Mouse (Mus musculus) cerebellum, adult 11 months (tissue): ENCODE measurements at regions not wholly inside any gene's neighbourhood (a gene's known extent, or its start where the extent isn't known, plus 50 kb on each side); places are given as distances from the start of the nearest gene placed in this dataset.
"Not testable (repeated sequence)": the region's sequence is repeated elsewhere in the genome, so short reads cannot be mapped to it uniquely, and the experiment has no call there.

Experiments used
- DNase-seq: peaks from one replicate; pipeline ENCODE4 v3.0.0; 2022

DNA sequence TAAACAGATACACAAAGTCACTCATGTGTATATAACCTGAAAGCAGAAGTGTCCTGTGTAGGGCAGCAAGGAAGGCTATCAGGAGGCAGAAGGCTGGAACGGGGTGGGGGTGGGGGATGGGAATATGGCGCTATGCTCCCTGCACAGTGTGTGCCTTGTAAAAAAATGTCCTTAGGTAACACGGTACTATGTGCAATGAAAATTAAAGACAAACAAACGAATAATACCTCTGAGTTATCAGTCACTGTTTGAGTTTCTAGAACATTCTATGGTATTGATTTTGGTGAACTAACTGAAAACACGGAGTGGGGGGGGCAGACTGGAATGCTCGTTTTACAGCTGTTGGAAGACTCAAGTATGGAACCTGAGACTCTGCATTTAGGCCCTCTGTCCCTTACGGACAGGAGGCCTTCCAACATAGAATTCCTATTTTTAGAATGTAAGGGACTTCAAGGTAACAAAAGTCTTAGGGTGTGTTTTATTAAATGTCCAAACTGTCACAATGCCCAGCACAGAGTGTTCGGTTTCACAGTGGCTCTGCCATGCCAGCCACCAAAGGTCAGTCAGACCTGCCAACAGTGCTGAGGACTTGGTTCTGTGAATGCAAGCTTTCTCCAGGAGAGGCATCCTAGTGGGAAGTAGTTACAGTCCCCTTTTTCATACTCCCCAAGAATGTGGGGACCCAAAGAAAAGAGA lies 240.6 kb downstream of the Ano6 start:
- DNase-seq, result no peak

DNA sequence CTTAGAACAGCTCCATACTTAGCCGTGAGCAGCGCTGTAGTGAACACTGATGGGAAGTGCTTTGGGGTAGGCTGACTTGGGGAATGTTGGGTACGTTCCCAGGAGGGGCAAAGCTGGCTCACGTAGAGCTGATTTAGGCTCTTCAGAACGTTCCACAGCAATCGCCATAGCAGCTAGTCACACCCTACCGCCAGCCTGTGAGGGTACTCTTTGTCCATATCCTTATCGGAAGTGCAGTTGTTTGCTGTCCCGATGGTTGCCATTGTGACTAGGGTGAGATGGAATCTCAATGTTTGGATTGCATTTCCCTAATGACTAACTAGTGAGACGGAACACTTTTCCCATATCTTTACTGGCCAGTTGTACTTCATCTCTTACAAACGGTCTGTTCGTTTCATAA lies 244.6 kb downstream of the Ano6 start:
- DNase-seq, result no peak

DNA sequence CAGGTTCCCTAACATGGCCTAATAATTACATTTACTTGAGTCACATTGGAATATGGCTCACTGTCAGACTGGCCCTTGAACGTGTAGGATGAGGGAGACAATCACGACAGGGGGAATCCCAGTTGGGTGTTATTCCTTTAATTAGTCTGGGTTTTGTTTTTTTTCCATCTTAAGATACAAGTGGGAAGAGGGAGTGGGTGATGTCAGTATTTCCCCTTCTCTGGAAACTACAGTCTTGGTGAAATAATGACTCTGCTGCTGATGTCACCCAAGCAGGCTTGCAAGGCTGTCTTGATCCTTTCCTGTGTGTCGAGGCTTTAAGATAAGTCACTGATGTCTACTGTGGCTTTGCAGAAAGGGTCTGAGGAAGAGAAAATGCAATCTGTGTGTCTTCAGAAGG lies 241.8 kb upstream of the Arid2 start:
- DNase-seq, result no peak

DNA sequence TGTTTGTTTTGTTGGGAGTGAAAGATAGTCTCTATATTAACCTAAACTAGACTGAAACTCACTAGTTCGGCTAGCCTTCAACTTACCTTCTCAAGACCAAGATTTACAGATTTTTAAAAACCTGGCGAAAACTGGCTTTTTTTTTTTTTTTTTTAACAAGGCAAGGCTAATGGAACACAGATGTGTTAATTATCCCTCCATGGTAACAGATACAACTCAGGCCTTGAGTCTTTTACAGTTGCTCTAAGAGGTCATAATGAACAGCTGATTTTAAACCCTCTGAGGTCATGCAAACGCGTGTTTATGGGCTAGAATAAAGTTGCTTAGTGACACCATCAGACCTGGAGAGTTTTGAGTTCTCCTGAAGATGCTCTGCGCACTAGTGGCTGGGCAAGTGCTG lies 240.7 kb upstream of the Arid2 start:
- no peak for DNase-seq

DNA sequence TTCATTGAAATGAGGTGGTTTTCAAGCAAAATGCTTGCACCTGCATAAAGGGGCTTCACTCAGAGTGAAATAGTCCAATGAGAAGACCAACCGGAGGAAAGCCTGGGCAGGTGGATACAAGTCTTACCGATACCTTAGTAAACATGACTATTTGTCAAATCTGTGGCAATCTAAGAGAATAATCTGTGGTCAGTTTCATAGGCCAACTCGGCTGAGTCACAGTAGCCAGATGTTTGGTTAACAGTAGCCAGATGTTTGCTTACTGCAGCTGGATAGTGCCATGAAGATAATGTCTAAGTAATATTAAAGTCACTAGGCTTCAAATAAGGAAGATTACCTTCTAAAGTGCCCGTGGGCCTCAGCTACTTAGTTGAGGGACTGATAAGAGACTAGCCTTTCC lies 236.9 kb upstream of the Arid2 start:
- no peak for DNase-seq

DNA sequence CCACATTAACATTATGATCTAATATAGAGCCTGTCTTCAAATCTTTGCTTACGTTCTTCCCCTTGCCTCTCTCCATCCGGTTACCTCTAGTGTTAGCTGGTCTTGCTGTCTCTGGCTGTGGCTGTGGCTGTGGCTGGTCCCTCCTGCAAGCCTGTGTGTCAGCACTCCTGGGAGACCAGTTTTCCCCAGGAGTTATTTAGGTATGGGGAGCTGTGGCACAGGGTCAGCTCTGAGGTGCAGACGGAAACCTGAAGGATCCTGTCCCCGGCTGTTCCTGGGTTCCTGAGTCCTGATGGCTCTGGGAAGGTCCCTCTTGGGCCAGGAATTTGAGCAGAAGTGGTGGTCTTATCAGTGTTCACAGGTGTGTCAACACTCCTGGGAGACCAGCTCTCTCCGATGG lies 234.7 kb upstream of the Arid2 start:
- no peak for DNase-seq

DNA sequence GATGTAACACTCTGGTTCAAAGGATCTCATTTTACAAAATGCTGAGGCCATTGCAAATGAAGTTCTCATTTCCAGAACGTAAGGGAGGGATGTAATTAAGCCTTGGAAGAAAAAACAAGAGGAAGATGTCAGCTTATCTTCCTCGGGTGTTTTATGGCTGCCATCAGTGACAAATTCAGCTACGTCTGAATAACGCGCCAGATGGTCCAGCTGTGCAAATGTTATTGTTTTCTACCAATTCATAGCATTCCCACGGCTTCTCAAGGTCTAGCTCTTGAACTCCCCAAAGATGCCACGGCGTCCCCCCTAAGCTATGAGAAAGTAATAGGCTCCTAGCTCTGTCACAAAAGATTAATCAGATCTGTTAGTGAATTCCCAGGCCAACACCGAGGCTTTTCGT lies 232.0 kb upstream of the Arid2 start:
- no peak for DNase-seq

DNA sequence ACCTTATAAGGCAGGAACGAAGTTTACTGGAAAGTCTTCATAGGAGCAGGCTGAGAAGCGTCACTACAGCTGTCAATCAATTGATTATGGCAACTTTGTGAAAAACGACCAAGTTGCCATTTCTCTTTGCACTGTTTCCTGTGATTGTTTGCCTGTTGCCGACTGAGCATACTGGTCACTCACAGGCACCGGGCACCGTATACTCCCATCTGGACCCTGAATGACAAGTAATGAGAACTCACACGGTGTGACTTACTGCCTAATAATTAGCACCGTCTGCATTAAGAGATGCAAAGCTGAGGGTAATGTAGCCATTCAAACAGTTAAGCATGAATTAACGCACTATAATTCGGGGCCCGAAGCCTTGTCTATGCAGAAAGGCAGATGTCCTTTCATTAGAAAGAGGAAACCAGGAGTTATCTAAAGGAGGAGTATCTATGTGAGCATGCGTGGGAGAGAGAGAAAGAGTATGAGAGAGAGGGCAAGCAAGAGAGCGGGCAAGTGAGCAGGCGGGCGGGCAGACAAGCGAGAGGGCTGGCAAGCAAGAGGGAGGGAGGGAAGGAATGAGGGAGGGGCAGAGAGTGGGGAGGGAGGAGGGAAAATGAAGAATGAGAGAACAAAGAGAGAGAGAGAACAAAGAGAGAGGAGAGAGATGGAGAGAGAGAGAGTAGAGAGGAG lies 231.4 kb upstream of the Arid2 start:
- DNase-seq, result no peak

DNA sequence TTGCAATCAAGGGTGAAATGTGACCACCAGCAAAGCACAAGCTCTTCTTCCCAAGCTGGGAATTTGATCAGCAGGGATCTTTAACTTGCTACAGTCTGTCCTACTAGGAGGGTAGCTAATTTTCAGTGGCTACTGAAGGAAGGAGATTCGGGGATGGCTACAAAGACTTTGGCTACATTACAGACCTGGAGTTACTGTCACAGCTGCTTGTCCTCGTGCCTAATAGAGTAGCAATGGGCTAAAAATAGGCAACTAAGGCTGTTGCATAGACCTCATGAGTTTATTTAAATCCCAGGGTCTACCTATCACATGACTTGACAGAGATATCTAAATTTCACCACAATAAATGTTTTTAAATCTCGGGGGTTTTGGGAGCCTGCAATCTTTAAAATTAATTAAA lies 227.7 kb upstream of the Arid2 start:
- DNase-seq, result no peak

DNA sequence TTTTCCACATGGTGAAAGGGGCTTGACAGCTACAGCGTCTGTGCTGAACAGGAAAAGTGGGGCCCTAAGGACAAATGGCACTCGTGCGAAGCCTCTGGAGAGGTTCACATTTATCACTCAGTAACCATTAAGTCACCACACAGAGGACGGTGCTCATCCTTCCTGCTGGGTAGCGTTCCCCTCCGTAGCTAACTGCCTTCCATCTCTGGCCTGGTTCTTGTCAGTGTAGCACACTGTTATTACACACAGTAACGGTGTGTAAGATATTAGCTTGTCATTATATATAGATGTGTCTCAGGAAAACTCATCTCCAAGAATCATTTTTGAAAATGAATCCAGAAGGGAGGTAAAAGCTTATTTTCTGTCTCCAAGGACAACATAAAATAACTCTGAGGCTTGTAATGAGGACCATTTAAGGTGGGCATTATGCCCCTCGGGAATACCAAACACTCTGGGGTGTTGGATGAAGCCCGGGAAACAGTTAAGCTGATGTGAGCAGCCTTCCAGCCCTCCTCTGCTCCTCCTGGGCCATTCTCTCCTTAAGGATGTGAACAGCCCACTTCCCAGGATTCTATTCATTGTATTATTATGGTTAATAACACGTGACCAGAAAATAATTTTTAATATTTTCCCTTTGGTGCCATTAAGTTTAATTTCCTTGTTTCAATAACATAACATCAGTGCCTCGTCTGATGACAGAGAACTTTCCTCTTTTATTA lies 222.7 kb upstream of the Arid2 start:
- no peak for DNase-seq

DNA sequence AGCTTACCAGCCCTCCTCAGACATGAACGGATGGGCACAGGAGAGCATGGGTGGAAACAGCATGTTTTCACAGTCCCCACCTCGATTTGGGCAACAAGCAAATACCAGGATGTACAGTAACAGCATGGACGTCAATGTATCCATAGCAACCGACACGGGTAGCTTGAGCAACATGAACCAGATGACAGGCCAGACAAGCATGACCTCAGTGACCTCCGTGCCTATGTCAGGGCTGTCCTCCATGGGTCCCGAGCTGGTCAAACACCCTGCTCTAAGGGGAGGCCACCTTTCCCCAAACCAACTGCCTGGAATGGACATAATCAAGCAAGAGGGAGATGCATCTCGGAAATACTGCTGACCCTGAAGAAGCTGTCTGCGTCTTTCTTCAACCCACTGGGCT lies 211.7 kb upstream of the Arid2 start:
- no peak for DNase-seq

DNA sequence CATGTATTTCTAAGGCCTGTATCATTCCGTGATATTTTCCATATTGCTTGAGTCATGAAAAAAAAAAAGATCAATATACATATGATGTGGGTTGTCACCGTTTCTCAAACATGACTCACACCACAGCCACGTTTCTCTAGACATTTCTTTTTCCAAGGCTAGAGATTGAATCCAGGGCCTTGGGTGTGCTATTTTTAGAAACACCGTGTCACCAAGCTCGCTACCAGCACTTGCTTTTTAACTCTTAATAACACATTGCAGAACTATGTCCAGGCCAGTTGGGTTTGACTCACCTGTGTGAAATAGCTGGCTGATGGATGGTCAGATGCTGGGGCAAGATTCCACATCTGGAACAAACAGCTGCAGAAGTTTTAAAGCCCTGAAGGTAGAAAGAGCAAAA lies 209.6 kb upstream of the Arid2 start:
- no peak for DNase-seq

DNA sequence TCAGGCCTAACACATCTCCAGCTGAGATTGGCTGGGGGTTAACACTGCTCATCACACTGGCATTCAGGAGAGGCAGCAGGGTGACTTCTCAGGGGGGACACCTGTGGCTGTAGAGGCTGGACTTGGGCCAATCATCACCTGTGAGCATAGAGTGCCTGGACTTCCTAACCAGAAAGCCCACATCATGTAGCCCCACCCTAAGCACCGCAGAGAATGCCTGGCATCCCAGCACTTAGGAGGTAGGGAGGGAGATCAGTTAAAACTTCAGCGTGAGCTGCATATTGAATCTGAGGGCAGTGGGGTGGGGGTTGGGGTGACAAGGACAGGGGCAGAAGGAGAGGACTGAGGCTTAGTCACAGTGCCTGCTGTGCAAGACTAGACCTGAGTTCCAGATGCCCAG lies 208.7 kb upstream of the Arid2 start:
- DNase-seq, result no peak

DNA sequence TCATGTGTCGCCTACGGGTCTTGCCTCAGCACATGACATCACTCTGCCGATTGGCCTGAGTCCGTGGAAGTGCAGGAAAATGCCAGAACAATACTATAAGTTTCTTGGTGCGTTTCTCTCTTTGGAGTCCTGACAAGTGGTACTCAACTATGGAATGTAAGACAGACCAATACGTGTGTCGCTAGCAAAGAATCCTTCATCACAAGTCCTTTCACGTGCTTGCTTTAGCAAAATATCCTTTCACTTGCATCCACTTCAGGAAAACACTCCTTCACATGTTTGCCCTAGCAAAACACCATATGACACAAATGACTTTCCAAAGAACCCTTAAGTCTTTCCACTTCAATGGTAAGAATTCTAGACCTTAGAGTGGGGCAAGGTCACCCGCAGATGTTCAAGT lies 197.6 kb upstream of the Arid2 start:
- no peak for DNase-seq

DNA sequence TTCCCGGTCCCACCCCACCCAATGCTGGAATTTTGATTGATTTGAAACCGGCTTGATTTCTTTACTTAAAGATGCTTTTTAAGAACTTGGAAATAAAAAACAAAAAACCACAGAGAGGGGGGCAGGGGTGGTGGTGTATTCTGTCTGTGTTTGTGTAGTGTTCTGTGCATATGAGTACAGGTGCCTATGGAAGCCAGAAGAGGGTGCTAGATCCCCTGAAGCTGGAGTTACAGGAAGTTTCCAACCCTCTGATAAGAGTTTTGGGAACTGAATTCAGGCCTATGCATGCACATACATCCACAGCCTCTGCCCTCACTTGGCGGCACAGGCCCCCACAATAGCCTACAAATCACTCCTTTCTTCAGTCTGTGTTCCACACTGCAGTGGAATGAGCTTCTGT lies 190.9 kb upstream of the Arid2 start:
- no peak for DNase-seq

DNA sequence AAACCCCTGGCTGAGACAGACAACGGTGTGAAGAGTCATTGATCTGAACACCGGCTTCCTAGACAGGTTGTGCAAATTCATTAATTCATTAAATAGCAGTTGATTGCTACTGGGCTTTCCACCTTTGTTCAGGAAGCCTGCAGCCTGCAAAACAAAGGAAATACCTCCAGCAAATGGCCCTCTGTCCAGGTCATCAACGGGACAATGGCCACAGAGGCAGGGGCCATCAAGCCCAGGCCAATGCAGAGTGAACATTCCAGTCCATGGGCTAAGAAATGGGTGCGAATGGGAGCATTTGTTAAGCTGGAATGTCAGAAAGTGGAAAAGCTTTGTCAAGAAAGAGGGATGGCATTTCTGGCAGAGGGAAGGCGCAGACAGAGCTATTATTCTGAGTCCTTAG lies 188.5 kb upstream of the Arid2 start:
- DNase-seq, result no peak

DNA sequence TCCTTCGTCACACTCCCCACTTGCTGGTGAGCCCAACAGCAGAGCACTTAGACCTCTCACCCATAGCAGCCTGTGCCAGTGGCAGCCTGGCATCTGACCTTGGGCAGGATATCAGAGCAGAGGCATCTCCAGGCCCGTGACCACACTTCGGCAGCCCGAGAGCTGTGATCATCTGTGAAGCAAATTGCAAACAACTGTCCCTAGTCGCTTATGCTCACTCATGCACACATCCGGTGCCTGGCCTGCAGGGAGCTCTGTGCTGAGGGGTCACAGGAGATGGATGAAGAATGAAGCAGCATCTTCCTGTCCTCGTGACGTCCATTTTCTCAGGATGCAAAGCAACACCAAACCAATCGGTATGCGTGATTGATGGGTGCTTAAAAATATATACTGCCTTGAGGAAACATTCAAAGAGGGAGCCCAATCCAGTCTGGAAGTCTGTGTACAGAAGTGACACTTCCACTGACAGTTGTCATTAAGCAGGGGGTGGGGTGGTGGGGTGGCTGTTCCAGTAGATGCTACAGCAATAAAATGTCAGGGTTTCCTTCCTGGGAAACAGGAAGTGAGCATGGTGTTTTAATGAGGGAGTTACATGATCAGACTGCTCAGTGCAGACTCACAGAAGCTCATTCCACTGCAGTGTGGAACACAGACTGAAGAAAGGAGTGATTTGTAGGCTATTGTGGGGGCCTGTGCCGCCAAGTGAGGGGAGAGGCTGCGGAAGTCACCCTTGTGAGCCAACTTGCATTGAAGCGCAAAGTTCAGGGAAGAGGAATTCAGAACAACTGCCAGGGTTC lies 187.3 kb upstream of the Arid2 start:
- not testable (repeated sequence) for DNase-seq

DNA sequence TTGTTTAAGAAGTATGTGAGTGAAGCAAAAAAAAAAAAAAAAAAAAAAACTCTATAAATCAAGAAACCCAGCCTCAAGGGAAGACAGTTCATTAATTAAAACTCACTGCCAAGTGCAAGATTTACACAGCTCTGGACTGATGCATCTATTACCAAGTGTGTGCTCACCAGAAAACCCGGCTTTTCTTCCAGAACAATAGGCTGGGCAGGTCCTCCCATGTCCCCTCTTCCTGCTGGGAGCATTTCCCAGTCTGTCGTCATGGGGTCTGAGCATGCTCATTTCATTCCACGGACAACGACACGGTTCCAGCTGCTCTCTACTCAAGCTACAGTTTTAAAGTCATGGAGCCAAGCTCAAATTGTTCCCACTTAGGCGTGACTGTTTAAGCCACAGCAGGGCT lies 183.6 kb upstream of the Arid2 start:
- no peak for DNase-seq

DNA sequence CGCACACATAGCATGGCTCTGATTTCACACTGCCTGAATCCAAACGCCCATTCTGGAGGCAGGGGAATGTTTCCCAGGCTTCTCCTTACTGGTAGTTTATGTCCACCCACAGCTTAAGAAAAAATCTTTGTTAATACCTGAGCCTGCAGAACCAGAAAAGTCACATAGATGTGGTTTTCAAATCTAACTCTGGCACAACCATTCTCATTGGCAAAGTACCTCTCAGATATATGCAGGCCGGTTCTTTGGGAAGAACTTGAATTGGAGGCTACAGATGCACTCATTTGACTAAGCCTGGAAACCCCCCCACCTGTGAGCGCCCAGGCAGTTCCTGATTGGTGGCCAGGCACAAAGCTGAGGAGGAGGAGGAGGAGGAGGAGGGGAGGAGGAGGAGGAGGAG lies 179.8 kb upstream of the Arid2 start:
- no peak for DNase-seq

DNA sequence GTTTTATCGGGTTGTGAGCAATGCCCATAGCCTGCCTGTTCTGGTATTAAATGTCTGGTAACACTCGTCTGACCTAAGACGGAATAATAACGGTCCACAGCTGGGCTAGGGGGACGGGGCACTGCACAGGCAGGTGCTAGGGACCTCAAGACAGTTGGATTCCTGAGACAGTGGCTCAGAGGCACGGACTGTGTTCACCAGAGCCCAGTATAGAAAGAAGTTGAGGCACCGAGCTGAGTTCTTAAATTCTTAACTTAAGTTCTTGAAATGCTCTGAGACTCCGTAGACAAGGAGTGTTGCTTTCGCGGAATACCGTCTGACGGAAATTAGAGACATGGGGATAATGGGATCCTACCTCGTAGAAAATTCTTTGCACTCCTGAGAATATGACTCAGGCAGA lies 174.2 kb upstream of the Arid2 start:
- no peak for DNase-seq

DNA sequence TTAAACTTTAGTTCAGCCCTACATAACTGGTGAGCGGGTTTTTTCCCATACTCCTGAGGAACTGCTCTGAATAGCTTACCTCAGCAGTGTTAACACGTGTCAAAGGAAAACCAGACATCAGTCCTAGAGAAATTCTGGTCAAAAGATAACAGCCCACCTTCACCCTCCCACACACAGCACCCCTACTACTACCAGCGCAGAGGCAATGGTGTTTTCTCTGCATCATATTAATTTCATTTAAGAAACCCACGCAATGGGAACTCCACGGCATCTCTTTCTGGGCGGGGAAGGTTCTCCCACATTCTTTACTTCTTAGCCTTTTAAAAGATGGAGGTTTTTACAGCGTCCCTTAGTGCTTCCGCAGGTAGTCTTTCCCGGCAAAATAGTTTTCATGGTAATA lies 172.7 kb upstream of the Arid2 start:
- no peak for DNase-seq

DNA sequence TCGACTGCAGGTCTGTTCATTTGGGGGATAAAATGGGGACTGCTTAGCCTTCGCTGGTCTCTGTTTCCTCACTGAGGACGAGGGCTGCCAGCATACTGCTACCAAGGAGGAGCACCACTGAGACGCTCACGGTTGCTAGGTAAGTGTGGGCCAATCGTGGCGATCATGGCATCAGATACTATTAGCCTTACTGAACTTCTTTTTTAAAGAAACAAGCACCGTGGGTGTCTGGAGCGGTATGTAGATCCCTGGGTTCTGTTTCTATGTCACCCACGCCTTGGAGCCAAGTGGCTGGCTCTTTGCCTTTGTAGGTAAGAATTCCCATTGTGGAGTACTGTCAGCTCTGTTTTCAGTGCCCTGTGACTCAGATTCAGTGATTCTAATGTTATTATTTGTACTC lies 172.1 kb upstream of the Arid2 start:
- no peak for DNase-seq

DNA sequence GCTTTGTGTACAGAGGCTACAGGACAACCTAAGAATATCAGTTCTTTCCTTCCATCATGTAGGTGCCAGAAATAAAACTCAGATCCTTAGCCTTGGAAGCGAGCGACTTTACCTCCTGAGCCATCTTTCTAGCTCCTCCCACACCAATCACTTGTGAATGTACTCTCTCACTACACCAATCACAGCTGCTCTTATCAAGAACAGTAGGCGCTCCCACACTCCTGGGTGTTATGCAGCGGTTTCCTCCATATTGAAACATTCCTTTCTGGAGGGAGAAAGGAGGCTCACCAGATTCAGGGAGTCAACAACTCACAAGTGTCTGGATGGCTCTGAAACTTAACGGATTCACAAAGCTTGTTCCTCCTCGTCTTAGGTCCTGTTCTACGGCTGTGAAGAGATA lies 168.1 kb upstream of the Arid2 start:
- no peak for DNase-seq

DNA sequence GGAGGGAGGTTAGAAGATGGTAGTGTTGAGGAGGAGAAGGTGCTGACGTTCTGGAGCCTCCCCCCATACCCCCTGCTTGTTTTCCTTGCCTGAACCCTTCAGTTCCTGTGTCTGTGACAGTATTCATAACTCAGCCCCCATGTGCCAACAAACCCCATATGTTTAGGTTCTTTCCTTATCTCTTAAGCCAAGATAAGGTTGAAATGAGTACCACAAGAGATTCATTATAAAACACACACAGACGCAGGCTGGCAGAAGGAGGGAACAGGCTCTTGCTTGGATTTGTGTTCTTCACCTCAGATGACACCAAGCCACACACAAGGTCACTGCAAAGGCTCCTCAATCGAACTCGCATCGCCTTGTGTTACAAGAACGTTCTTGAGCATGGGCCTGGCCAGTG lies 162.9 kb upstream of the Arid2 start:
- no peak for DNase-seq
